Mouse (Mus musculus): ENCODE results near the gene Prickle3. TPM values are rescaled to one million over a fixed set of nuclear protein-coding genes. Genes with fewer than 3 reads are reported as not detected.
A peak's percentile ranks its signal among the peaks of the same experiment; 100 is the strongest.

The Prickle3 gene
- polyA plus RNA-seq, 1 experiment: 27.1 TPM

DNA sequence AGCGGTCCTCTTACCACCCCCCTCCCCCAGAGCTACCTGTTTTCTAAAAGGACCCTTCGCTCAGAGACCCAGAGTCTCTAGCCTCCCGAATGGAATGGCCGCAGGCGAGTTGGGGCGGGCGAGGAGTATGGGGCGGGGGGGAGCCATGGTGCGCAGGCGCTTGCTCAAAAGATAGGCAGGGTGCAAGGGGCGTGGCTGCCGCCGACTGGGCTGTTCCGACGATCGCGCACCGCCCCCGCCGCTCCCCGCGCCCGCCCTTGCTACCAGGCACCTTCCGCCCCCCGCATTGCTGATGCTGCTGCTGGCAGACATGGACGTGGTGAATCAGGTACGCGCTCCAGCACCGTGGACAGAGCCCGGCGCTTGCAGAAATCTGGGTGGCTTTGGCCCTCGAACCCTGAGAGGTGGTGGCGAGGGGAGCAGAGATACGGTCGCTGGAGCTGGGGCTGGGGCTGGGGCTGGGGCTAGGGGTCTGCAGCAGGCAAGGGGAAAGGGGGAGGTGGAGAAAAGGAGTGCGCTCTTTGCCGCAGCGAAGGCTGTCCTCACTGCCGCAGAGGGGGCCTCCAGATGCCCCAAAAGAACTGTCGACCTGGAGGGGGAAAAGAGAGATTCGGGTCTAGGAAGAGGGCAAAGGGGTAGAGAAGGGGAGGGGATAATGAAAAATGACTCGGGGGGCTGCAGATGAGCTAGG lies 18.5 kb upstream of the Prickle3 start, which contains the start of gene Syp:
Gene Syp, plus strand, starts transcription at position 71 of the 691 bp plus-strand sequence.
- Histone ChIP-seq H3K27ac (ENCODE audit: insufficient read depth, low read length) (no peak within 1 kb of the TSS), H3K4me3 (ENCODE audit: extremely low read depth, insufficient read depth, insufficient read length) (peak within 1 kb of the TSS; percentile 42; the same call in 1 of the 2 replicates), H3K27me3 (ENCODE audit: control insufficient read depth, insufficient read depth, low read length) (no peaks in the 10 kb centered on the region), H3K36me3 (ENCODE audit: control insufficient read depth, insufficient read depth, low read length) (no peaks in the 10 kb centered on the region), H3K4me1 (ENCODE audit: control insufficient read depth, insufficient read depth, insufficient read length) (no peaks in the 10 kb centered on the region)
- WGBS: 30% methylated on average over 41 of the region's 42 CpGs
- peak; percentile 47 to 67 for DNase-seq (ENCODE audit: low read depth in 1 of 2, low spot score in 2 of 2)
- TF ChIP-seq CTCF (IDR thresholded peaks at IDR 0.05; ENCODE audit: extremely low read depth, insufficient read depth, insufficient read length, insufficient replicate concordance) (no peak), POLR2A (IDR thresholded peaks at IDR 0.05; ENCODE audit: low read depth, low read length) (no peak)

DNA sequence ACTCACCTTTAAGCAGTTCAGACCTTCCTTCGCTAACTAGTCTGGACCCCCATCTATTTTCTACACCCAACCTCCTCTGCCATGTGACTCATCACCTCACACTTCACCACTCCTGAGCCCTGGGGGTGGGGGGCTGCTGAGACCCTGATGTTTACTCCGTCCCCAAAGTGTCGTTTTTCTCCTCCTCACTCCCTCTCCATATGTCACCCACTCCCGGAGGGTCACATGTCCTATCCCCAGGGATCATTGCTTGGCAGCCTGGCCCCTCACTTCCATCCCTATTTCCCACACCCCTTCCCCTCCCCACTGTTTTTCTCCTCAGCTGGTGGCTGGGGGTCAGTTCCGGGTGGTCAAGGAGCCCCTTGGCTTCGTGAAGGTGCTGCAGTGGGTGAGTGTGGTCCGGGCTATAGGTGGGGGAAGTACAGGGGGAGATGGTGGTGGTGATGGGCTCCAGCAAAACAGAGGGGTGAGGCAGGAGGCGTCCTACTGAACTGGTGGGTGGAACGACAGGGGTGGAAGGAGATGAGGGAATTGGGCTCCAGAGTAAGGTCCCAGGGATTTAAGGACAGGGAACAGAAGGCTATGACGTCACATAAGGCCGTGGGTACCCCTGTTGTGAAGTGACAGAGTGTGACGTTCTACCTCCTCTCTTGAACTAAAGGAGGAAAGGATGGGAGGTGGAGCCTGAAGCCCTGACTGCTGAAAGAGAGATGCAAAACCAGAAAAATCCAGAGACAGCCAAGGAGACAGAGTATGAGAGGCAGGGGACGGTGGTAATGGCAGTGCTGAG lies 17.3 kb upstream of the Prickle3 start:
- Histone ChIP-seq H3K27ac (ENCODE audit: insufficient read depth, low read length) (no peak overlapping the region), H3K36me3 (ENCODE audit: control insufficient read depth, insufficient read depth, low read length) (no peaks in the 10 kb centered on the region), H3K4me1 (ENCODE audit: control insufficient read depth, insufficient read depth, insufficient read length) (no peaks in the 10 kb centered on the region), H3K4me3 (ENCODE audit: extremely low read depth, insufficient read depth, insufficient read length) (no peak overlapping the region), H3K27me3 (ENCODE audit: control insufficient read depth, insufficient read depth, low read length) (no peaks in the 10 kb centered on the region)
- TF ChIP-seq POLR2A (IDR thresholded peaks at IDR 0.05; ENCODE audit: low read depth, low read length): no peak
- TF ChIP-seq CTCF (IDR thresholded peaks at IDR 0.05; ENCODE audit: extremely low read depth, insufficient read depth, insufficient read length, insufficient replicate concordance): no peak
- 28% methylated on average over 13 of the region's 13 CpGs for WGBS
- no peak for DNase-seq (ENCODE audit: low read depth in 1 of 2, low spot score in 2 of 2)

DNA sequence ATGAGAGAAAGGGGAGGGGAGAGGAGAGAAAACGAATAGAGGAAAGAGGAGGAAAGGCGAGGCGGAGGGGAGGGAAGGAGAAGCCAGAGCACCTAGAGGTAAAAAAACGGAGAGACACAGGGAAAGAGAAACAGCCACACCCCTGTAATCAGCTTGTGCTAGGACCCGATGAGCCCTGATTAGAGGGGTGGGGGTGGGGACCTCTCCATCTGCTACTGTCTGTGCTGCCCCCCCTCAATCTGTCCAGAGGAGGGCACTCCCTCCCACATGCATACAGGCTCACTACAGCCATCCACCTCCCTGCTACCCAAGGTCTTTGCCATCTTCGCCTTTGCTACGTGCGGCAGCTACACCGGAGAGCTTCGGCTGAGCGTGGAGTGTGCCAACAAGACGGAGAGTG lies 16.3 kb upstream of the Prickle3 start:
- H3K4me1 ChIP-seq (ENCODE audit: control insufficient read depth, insufficient read depth, insufficient read length): no peaks in the 10 kb centered on the region
- no peak for TF ChIP-seq CTCF (IDR thresholded peaks at IDR 0.05; ENCODE audit: extremely low read depth, insufficient read depth, insufficient read length, insufficient replicate concordance)
- TF ChIP-seq POLR2A (IDR thresholded peaks at IDR 0.05; ENCODE audit: low read depth, low read length): no peak
- no peaks in the 10 kb centered on the region for H3K27me3 ChIP-seq (ENCODE audit: control insufficient read depth, insufficient read depth, low read length)
- H3K4me3 ChIP-seq (ENCODE audit: extremely low read depth, insufficient read depth, insufficient read length): no peak overlapping the region
- no peak overlapping the region for H3K27ac ChIP-seq (ENCODE audit: insufficient read depth, low read length)
- WGBS: 47% methylated on average over 12 of the region's 12 CpGs
- DNase-seq (ENCODE audit: low read depth in 1 of 2, low spot score in 2 of 2): no peak
- H3K36me3 ChIP-seq (ENCODE audit: control insufficient read depth, insufficient read depth, low read length): no peaks in the 10 kb centered on the region

DNA sequence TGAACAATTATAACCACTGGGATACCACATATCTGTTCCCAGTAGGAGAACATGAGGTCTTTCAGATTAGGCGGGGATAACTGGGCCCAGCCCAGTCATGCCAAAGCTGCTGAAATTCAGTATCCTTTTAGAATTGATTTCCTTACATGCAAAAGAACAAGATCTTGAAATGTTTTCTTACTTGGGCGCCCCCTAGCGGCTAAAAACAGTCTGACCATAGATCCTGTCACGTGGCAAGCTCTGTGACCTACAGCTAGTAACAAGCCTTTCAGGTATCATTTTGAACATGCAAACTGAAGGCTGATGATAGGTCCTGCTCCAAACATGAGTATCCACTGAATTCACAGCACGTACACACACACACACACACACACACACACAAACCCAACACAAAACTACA lies 11.7 kb upstream of the Prickle3 start:
- TF ChIP-seq POLR2A (IDR thresholded peaks at IDR 0.05; ENCODE audit: low read depth, low read length) (no peak), CTCF (IDR thresholded peaks at IDR 0.05; ENCODE audit: extremely low read depth, insufficient read depth, insufficient read length, insufficient replicate concordance) (peak; percentile 7; the same call in 1 of the 2 replicates)
- Histone ChIP-seq H3K27me3 (ENCODE audit: control insufficient read depth, insufficient read depth, low read length) (no peaks in the 10 kb centered on the region), H3K36me3 (ENCODE audit: control insufficient read depth, insufficient read depth, low read length) (no peaks in the 10 kb centered on the region), H3K4me1 (ENCODE audit: control insufficient read depth, insufficient read depth, insufficient read length) (peaks cover 4% of the 10 kb centered on the region), H3K4me3 (ENCODE audit: extremely low read depth, insufficient read depth, insufficient read length) (no peak overlapping the region), H3K27ac (ENCODE audit: insufficient read depth, low read length) (no peak overlapping the region)
- DNase-seq (ENCODE audit: low read depth in 1 of 2, low spot score in 2 of 2): peak; percentile 66 to 73
- WGBS: 15% methylated on average over 5 of the region's 5 CpGs

DNA sequence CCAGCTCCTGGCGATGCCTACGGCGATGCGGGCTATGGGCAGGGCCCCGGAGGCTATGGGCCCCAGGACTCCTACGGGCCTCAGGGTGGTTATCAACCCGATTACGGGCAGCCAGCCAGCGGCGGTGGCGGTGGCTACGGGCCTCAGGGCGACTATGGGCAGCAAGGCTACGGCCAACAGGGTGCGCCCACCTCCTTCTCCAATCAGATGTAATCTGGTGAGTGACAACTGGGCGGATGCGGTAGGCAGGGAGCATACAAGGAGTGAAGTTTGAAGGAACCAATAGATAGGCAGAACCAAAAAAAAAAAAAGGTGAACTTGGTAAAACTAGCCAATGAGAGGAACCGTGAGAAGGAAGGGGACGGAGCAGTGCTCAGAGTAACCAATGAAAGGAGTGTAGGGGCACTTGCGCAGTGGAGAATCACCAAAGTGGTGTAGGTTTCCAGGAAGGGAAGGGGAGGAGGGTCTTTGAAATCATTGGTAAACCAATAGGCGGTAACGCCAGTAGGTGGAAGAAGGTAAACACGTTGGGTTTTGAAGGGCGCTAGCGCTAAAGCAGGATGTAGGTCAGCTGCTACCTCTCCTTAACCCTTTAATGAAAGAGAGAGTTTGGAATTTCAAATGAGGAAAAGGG lies 8.3 kb upstream of the Prickle3 start:
- H3K36me3 ChIP-seq (ENCODE audit: control insufficient read depth, insufficient read depth, low read length): no peaks in the 10 kb centered on the region
- peaks cover 10% of the 10 kb centered on the region for H3K4me1 ChIP-seq (ENCODE audit: control insufficient read depth, insufficient read depth, insufficient read length)
- peak; percentile 76 to 91 for DNase-seq (ENCODE audit: low read depth in 1 of 2, low spot score in 2 of 2)
- TF ChIP-seq POLR2A (IDR thresholded peaks at IDR 0.05; ENCODE audit: low read depth, low read length) (peak; percentile 74), CTCF (IDR thresholded peaks at IDR 0.05; ENCODE audit: extremely low read depth, insufficient read depth, insufficient read length, insufficient replicate concordance) (no peak)
- WGBS: 30% methylated on average over 25 of the region's 25 CpGs
- H3K27ac ChIP-seq (ENCODE audit: insufficient read depth, low read length): peak overlapping the region; percentile 97
- H3K27me3 ChIP-seq (ENCODE audit: control insufficient read depth, insufficient read depth, low read length): no peaks in the 10 kb centered on the region
- peak overlapping the region; percentile 60 for H3K4me3 ChIP-seq (ENCODE audit: extremely low read depth, insufficient read depth, insufficient read length)

DNA sequence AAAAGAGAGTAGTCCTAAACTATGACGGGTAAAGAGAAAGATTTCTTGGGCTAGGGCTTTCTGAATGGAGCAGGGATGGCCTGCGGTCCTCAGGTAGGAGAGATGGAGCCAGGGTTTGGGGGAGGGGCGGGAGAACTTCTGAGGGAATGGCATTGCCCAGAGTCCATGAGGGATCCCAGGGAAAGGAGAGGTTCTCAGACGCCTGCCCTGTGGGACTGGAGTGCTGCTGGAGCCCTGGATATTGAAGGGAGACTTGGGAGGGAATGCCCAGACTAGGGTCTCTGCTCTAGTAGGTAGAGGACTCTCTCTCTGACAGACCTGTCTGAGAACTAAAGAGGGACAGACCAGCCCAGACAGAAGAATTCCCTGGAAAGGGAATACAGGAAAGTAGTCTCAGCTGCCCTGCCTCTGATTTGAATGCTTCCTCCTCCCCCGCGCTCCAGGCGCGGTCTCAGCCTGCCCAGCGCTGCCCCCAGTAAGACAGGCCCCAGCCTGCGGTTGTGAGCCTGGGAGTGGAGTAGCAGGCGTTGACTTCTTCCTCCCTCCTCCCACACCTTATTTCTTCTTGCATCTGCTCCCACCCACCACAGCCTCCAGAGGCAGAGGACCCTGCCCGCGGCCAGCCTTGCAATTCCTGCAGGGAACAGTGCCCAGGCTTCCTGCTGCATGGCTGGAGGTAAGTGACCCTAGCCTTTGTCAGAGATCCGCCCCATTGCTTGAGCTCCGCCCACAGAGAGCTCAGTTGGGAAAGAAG lies 1.1 kb downstream of the Prickle3 start:
- H3K27ac ChIP-seq (ENCODE audit: insufficient read depth, low read length): peak overlapping the region; percentile 4; the same call in 1 of the 2 replicates

More for the DNA sequence above, 1.1 kb downstream of the Prickle3 start:
- no peaks in the 10 kb centered on the region for H3K27me3 ChIP-seq (ENCODE audit: control insufficient read depth, insufficient read depth, low read length)
- H3K4me1 ChIP-seq (ENCODE audit: control insufficient read depth, insufficient read depth, insufficient read length): peaks cover 15% of the 10 kb centered on the region
- no peak for DNase-seq (ENCODE audit: low read depth in 1 of 2, low spot score in 2 of 2)
- 39% methylated on average over 15 of the region's 15 CpGs for WGBS
- no peaks in the 10 kb centered on the region for H3K36me3 ChIP-seq (ENCODE audit: control insufficient read depth, insufficient read depth, low read length)
- H3K4me3 ChIP-seq (ENCODE audit: extremely low read depth, insufficient read depth, insufficient read length): no peak overlapping the region; the same call in 1 of the 2 replicates
- TF ChIP-seq POLR2A (IDR thresholded peaks at IDR 0.05; ENCODE audit: low read depth, low read length) (no peak), CTCF (IDR thresholded peaks at IDR 0.05; ENCODE audit: extremely low read depth, insufficient read depth, insufficient read length, insufficient replicate concordance) (no peak)

All from spleen, adult 2 months (tissue).